Mouse (Mus musculus) embryonic stem cell, embryonic (primary cell): ENCODE measurements at regions not wholly inside any gene's neighbourhood (a gene's known extent, or its start where the extent isn't known, plus 50 kb on each side); places are given as distances from the start of the nearest gene placed in this dataset.

Experiments used
- CTCF ChIA-PET, 4 experiments: fragments of 300-600 bp in 2 of 4; fragments of 350-600 bp in 2 of 4; sonication (Branson Sonifier 250); formaldehyde crosslinking; loops; one replicate each; lab custom pipeline; 2022; ENCODE audit warnings: inconsistent platforms in 2 of 4; lab: Charles Lee
- POLR2A ChIA-PET, 4 experiments: fragments of 300-600 bp in 2 of 4; fragments of 350-600 bp in 2 of 4; sonication (Branson Sonifier 250); formaldehyde crosslinking; loops; one replicate each; lab custom pipeline; 2022; ENCODE audit warnings: antibody characterized with exemption in 4 of 4, inconsistent platforms in 1 of 4; lab: Charles Lee

DNA sequence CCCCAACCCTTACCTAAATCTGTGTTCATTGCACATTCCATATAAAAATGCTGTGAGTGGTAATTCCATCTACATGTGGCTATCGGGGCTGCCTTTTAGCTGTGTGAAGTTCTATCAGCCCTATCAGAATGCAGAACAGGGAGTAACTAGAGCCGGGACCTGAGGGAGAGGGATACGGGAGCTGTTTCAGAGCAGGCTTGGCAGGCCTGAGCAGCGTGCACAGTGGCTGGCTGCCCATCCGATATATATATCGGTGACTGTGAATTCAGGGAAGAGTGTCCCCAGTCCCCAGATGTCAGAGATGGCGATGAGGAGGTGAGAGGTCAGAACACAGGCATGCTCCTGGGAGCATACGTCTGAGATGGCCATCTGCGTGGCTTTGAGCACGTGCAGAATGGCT is 79.0 kb downstream of the Arl4c start:
- CTCF ChIA-PET: interaction anchor here in 2 of 4 experiments (0.6 to 1.9 kb wide), 2 partner anchors 17 to 709 kb away, joined by 5 to 6 read pairs; no protein-coding TSS in a partner anchor
- POLR2A ChIA-PET: interaction anchor here in 3 of 4 experiments (0.5 to 4.9 kb wide), 9 partner anchors 10 to 167 kb away, joined by 3 to 23 read pairs (median 6); partner anchors contain the start of gene Arl4c (in 1 of the 3)

DNA sequence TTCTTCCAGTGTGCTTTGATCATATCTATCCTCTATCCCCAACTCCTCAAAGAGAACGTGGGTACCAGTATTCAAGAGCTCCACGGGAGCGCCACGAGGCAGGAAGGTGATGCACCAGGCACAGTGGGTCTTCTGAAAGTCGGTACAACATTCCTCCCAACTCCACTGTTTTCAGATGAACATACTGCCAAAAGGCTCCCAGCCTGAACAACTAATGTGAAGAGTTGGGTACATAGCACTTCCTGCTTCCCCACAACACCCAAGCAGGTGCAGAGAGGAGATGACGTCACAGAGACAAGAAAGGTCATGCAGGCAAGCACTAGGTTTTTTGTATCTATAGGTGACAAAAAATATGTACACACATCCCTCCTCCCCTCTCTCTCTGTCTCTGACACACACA is 79.7 kb downstream of the Arl4c start:
- ChIA-PET CTCF (interaction anchor here in 1 of 4 experiments (0.6 kb wide), 1 partner anchor 710 kb away, joined by 6 read pairs; no protein-coding TSS in a partner anchor), POLR2A (interaction anchor here in 2 of 4 experiments (1.6 to 4.9 kb wide), 5 partner anchors 9 to 80 kb away, joined by 4 to 23 read pairs (median 6); partner anchors contain the start of gene Arl4c (in 1 of the 2))

DNA sequence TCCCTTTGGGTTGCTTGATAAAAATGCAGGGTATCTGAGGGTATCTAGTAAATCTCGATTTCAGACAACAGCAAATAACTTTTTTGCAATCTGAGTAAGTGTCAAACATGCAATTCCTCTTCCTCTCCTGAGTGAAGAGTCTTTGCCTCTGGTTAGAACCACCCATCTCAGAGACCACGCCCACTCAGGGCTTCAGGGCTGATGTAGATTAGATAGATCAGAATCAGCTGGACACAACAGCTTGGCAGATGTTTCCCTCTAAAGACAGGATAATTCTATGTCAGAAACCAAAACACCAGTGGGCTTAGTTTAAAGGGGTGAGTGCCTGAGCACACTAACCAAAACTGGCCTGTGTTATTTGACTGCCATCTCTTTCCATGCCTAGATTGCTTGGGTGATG is 80.8 kb downstream of the Arl4c start:
- ChIA-PET POLR2A (interaction anchor here in 2 of 4 experiments (0.9 to 3.9 kb wide), 5 partner anchors 12 to 48 kb away, joined by 4 to 21 read pairs (median 4); no protein-coding TSS in a partner anchor), CTCF (no interaction called here)

DNA sequence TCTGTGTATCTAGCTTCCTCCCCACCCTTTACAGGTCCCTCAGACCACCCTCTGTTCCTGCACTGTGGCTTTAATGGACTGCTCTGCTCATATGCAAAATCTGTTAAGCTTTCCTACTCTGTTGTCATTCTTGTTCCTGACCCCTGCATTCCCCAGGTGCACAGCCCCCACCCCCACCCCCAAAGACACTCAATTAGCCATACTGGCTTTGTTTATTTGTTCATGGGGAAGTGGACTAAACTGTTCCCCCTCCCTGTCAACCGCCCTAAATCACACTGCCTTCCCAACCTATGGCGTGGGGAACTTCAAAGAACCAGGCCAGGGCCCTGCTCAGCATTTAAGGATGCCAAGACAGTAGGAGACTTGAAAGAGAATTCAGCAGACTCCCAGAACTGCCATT is 89.0 kb downstream of the Arl4c start:
- ChIA-PET CTCF (interaction anchor here in 3 of 4 experiments (0.6 to 1.1 kb wide), 4 partner anchors 34 to 157 kb away, joined by 3 to 6 read pairs (median 3); partner anchors contain the start of gene Arl4c (in 1 of the 3)), POLR2A (interaction anchor here (0.6 to 2.1 kb wide), 26 partner anchors 10 to 1855 kb away, joined by 3 to 16 read pairs (median 4); partner anchors contain the start of gene Arl4c (in 1 of the 4))

DNA sequence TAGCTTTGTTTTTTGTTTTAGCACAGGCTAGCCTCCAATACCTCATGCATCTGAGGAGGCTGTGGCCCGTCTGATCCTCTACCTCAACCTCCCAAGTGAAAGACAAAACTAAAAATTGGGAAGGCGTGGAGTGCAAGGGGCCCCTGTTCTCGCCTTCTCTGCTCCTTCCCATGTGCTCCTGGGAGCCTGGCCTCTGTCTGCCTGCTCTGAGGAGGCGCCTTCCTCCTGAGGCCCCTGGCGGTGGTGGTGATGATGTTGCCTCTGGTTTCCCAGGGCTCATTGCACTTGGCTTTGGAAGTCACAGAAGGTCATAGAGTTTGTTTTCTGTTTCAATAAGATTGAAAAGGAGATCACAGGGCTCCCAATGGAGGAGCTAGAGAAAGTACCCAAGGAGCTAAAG is 90.8 kb downstream of the Arl4c start:
- ChIA-PET POLR2A (interaction anchor here in 2 of 4 experiments (0.6 to 6.8 kb wide), 10 partner anchors 12 to 147 kb away, joined by 3 to 36 read pairs (median 4); partner anchors contain the start of gene Arl4c (in 1 of the 2)), CTCF (no interaction called here)

DNA sequence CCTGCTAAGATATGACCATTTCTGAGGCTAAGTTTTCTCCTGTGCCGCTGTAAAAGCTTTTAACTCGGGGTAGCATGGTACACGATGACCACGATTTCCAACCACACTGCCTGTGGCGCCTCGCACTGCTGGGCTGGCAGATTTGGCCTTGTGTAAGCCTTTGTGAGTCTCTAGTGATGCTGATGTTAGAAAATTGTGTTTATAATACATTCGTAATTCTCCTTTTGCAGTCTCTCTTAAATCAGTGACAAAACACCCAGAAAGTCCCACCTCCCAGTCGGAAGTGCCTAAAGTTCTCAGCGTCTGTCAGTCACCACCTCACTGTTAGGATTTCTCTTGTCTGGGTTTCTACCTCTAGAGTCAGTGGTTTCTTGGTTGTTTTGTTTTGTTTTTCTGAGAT is 91.2 kb downstream of the Arl4c start:
- ChIA-PET POLR2A (interaction anchor here in 2 of 4 experiments (0.6 to 6.8 kb wide), 8 partner anchors 12 to 147 kb away, joined by 3 to 36 read pairs (median 5); partner anchors contain the start of gene Arl4c (in 1 of the 2)), CTCF (no interaction called here)

DNA sequence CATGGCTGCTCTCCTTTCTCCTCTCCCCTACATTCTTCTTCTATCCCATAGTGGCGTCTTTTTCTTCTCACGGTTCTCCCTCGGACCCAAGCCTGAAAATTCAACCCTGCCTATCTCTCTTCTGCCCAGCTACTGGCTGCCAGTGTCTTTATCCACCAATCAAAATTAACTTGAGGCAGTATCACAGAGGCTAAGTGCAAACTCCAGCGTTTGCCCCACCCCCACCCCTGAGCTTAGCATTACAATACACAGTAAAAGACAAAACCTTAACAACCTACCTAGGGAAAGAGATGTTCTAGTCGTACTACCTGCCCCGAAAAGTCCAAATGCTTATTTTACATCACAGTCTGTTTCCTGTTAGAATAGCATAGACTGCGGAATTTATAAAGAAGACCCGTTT is 93.2 kb downstream of the Arl4c start:
- POLR2A ChIA-PET: interaction anchor here (0.6 to 6.8 kb wide), 29 partner anchors 10 to 551 kb away, joined by 3 to 36 read pairs (median 4); partner anchors contain the start of genes Arl4c (in 2 of the 4) and Sh3bp4 (in 1 of the 4)
- CTCF ChIA-PET: interaction anchor here in 3 of 4 experiments (0.5 to 1.6 kb wide), 7 partner anchors 29 to 521 kb away, joined by 3 to 4 read pairs (median 3); no protein-coding TSS in a partner anchor

DNA sequence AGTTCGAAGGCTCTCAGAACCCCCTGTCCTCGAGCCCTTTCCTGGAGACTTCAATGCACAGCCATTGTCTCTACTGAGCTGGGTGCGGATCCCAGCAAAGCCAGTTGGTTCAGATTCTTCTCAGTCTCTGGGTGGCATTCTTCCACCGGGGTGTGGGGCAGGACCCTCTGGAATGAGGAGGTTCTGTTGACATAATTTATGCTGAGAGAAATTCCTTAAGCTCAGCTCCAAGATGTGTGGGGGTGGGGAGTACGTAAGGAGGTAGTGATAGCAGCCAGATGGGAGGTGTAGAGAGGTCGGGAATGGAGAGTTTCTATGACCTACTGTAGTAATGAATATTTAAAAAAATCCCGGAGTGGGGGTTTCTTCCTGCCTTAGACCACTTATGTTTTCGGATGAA is 93.8 kb downstream of the Arl4c start:
- POLR2A ChIA-PET: interaction anchor here in 3 of 4 experiments (0.6 to 6.8 kb wide), 24 partner anchors 9 to 462 kb away, joined by 3 to 36 read pairs (median 4); partner anchors contain the start of genes Arl4c (in 2 of the 3) and Sh3bp4 (in 1 of the 3)

DNA sequence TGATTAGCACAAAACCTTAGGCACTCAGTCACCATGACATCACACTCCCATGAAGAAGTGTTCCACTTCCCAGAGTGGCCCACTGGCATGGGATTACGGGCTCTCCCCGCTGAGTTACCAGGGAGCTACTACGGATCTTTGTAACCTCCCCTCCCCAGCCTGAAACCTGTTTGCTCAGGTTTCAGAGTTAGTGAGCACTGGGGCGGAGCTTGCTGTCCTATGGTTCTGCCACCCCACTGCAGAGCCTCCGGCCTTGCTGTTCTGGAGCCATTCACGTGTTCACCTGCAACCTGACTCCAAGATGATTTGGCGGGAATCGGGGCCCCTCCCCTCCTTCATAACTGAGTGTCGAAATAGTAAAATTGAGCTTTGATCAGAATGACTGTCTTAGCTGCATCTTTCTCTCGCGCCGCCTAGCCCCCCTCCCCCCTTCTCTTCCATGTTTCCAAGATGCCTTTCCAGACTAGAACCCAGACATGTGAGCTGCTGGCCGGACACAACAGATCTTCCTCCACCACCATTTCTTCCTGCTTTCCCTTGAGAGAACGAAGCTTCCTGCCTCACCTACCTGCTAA is 95.8 kb upstream of the Glrp1 start:
- POLR2A ChIA-PET: interaction anchor here (0.6 to 6.8 kb wide), 45 partner anchors 11 to 1900 kb away, joined by 3 to 36 read pairs (median 4); partner anchors contain the start of genes Arl4c (in 2 of the 4) and Sh3bp4 (in 1 of the 4)
- CTCF ChIA-PET: interaction anchor here in 3 of 4 experiments (0.6 to 1.5 kb wide), 13 partner anchors 18 to 907 kb away, joined by 3 to 6 read pairs (median 4); no protein-coding TSS in a partner anchor

More for the DNA sequence above, 93.8 kb downstream of the Arl4c start:
- CTCF ChIA-PET: interaction anchor here in 1 of 4 experiments (0.6 to 1.6 kb wide), 2 partner anchors 151 to 311 kb away, joined by 3 read pairs; no protein-coding TSS in a partner anchor

DNA sequence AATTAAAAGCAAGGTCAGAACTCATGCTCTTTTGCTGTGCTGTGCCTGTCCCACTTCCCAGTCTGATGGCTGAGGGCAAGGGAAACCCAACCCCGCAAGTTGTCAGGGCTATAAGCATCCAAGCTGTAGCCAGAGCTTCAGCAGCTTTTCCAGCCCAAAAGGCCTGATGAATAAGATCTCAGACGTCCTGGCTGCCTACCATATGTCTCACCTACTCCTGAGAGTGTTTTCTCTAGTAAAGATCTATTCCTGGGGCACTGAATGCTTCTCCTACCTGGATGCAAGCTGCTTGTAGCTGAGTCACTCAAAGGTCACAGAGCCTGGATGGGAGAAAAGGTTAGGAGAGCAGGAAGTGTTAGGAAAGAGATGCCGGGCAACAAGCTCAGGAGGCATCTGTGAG is 92.4 kb upstream of the Glrp1 start:
- POLR2A ChIA-PET: interaction anchor here in 3 of 4 experiments (0.7 to 1.3 kb wide), 3 partner anchors 64 to 363 kb away, joined by 3 read pairs; no protein-coding TSS in a partner anchor
- CTCF ChIA-PET: interaction anchor here in 1 of 4 experiments (0.6 kb wide), 1 partner anchor 24 kb away, joined by 3 read pairs; no protein-coding TSS in a partner anchor

DNA sequence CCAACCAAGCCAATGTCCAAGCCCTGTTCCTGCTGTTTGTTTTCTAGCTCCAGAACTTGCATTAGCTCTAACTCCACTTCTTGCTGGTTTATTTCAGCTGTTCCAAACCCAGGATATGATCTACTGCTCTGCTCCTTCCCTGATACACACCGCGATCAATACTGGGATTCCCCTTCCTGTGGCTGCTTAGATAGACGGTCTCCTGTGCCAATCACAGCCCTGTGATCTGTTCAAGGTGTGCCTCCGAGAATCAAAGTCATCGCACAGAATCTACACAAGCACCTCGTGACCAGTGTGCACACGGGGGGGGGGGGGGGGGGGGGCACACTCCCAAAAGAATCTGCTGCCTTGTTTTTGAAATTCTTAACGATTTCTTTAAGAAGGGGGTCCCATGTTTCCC is 91.9 kb upstream of the Glrp1 start:
- ChIA-PET POLR2A (interaction anchor here in 3 of 4 experiments (0.7 to 1.3 kb wide), 3 partner anchors 65 to 364 kb away, joined by 3 read pairs; no protein-coding TSS in a partner anchor), CTCF (interaction anchor here in 1 of 4 experiments (0.6 kb wide), 1 partner anchor 24 kb away, joined by 3 read pairs; no protein-coding TSS in a partner anchor)

DNA sequence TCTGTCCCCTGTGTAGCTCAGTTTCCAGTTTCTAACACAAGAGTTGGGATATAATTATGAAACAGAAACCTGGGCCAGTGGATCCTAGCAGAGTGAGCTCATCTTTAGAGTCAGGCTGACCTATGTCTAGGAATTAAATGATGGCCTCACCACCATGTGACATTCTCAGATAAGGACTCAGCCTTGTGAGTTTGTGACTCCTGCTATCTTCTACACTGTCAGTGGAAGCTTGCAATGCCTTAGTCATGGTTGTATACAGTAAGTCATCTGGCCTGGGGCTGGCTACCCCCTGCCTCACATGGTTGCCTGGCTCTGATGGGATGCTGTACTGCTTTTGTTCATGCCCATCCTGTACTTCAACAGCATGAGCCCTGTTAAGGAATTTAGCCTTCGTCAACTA is 90.3 kb upstream of the Glrp1 start:
- POLR2A ChIA-PET: interaction anchor here in 1 of 4 experiments (0.7 to 1.0 kb wide), 2 partner anchors 18 to 630 kb away, joined by 3 read pairs; no protein-coding TSS in a partner anchor
- CTCF ChIA-PET: no interaction called here

DNA sequence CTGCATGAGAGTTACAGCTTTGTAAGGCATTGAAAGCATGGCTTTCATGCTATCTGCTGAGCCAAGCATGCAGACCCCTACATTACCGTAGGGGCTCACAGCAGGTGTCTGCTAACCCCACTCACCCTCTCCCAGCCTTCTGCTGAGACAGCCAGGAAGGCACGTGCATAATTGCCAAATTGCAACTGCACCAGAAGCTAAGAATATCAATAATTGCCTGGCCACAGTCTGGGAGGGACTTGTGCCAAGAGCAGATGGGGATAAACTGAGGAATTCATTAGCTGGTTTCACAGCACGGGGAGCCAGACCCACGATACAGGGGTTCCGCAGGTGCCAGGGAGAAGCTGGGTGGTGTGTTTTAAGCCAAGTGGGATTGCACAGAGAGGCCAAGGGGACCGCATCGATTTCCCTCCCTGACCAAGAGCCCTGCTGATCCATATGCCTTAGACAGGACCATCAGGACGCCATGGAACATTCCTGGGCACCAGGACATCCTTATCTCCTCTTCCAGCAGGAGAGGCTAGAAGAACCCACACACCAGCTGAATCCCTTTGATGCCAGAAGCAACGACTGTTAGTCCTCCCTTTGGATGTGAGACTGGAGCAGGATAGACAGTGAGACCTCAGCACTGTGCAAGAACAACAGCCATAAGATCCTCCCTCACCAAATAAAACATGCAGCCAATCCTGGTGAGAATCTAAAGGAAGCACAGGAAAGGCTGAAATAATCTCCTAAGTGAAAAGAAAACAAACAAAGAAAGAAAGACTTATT is 84.8 kb upstream of the Glrp1 start:
- POLR2A ChIA-PET: interaction anchor here in 3 of 4 experiments (0.6 to 2.1 kb wide), 4 partner anchors 11 to 1923 kb away, joined by 3 to 9 read pairs (median 4); no protein-coding TSS in a partner anchor
- CTCF ChIA-PET: no interaction called here

DNA sequence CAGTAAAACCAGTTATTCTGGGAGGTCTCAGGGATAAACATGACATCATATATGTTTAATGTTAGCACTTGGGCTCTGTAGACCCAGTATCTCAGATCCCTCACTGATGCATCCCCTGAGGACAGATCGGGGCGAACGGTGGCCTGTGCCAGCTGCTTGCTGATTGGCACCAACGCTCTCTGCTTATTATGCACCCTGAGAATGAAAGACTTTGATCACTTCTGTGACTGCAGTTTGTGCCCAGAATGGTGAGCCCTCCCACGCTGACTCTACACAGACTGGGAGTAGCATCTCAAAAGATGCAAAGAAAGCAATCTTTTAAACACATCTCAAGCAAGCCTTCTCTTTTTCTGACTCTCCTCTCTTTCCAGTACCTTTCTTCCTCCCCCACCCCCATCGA is 82.2 kb upstream of the Glrp1 start:
- ChIA-PET CTCF (no interaction called here), POLR2A (no interaction called here)

DNA sequence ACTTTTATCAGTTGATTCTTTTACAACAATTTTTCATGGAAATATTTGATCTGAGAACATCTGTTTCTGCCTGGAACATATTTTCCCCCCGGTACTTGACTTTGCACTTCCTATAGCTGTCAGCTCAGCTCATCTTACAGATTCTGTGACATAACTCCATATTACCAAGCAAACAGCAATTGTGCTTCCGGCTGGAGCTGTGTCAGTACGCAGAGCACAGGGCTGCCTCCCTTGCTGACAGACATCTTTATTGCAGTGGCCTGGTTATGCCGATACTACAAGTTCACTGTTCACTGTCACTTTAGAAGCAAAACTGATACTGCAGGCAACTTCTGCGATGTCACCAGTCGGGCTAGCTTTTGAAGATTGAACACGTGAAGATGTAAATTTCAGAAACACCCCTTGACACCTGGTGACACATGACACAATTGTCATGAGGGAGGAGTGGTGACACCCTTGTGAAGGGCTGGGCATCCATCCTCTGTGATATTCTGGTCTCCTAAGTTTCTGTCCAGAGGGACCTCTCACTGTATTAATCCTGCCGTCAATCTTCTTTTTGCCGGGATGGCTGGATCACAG is 81.0 kb upstream of the Glrp1 start:
- CTCF ChIA-PET: no interaction called here

DNA sequence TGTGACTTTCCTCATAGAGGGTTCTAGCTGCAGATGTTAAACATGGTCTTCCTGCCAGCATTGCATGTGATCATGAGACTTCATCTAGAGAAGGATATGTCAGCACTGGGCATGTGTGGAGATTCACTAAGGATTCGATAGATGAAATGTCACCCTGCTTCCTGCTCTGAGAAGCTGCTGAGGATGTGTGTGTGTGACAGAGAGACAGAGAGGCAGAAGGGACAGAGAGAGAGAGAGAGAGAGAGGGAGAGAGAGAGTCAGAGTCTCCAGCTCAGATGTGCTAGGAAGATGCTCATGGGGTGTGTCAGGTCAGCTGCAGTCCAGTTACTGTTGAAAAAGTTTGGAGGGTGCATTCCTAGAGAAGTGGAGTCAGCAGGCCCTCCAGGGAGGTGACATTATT is 78.9 kb upstream of the Glrp1 start:
- POLR2A ChIA-PET: no interaction called here

More for the DNA sequence above, 81.0 kb upstream of the Glrp1 start:
- POLR2A ChIA-PET: interaction anchor here in 1 of 4 experiments (1.1 kb wide), 1 partner anchor 64 kb away, joined by 3 read pairs; no protein-coding TSS in a partner anchor

More for the DNA sequence above, 78.9 kb upstream of the Glrp1 start:
- CTCF ChIA-PET: no interaction called here
